Mouse (Mus musculus) heart, postnatal 4 days (tissue): ENCODE measurements around the gene Chd9. TPM values are rescaled to one million over a fixed set of nuclear protein-coding genes. Genes with fewer than 3 reads are reported as not detected.
A peak's percentile ranks its signal among the peaks of the same experiment; 100 is the strongest.

Experiments
- DNase-seq: peaks from one replicate; pipeline ENCODE4 v3.0.0; 2021
- total RNA-seq, 2 experiments: library from RNA; stranded (reverse); gene quantifications; 2 replicates each; pipeline ENCODE4 v1.2.3; 2021

The Chd9 gene
- total RNA-seq, 2 experiments from 2014 or later = 40.7 to 43.4 TPM

GRCm38 (mm10) chr8:90839725-90840714 is 11.9 kb downstream of the Chd9 start:
- no peak for DNase-seq

- DNase-seq = peak; percentile 26
Measured at GRCm38 (mm10) chr8:90841321-90841720, 13.2 kb downstream of the Chd9 start.

GRCm38 (mm10) chr8:90843127-90843526 is 15.0 kb downstream of the Chd9 start:
- no peak for DNase-seq

- DNase-seq = no peak
Measured at GRCm38 (mm10) chr8:90844179-90844967, 16.2 kb downstream of the Chd9 start.

GRCm38 (mm10) chr8:90847980-90848379 is 19.8 kb downstream of the Chd9 start:
- no peak for DNase-seq

- no peak for DNase-seq
Measured at GRCm38 (mm10) chr8:90849462-90850050, 21.4 kb downstream of the Chd9 start.

GRCm38 (mm10) chr8:90851544-90851943 is 23.4 kb downstream of the Chd9 start:
- DNase-seq = no peak

- no peak for DNase-seq
Measured at GRCm38 (mm10) chr8:90853971-90854670, 26.0 kb downstream of the Chd9 start.

- peak; percentile 42 for DNase-seq
Measured at GRCm38 (mm10) chr8:90854671-90855161, 26.6 kb downstream of the Chd9 start.

GRCm38 (mm10) chr8:90856171-90856570 is 28.0 kb downstream of the Chd9 start:
- DNase-seq = no peak

GRCm38 (mm10) chr8:90856952-90857351 is 28.8 kb downstream of the Chd9 start:
- DNase-seq = no peak

GRCm38 (mm10) chr8:90858071-90858470 is 29.9 kb downstream of the Chd9 start:
- DNase-seq = no peak

GRCm38 (mm10) chr8:90861266-90861944 is 33.3 kb downstream of the Chd9 start:
- peak; percentile 42 for DNase-seq

GRCm38 (mm10) chr8:90862038-90862437 is 33.9 kb downstream of the Chd9 start:
- peak; percentile 81 for DNase-seq

- DNase-seq = no peak
Measured at GRCm38 (mm10) chr8:90867061-90867460, 38.9 kb downstream of the Chd9 start.

- no peak for DNase-seq
Measured at GRCm38 (mm10) chr8:90867911-90868310, 39.8 kb downstream of the Chd9 start.

- peak; percentile 21 for DNase-seq
Measured at GRCm38 (mm10) chr8:90868334-90868733, 40.2 kb downstream of the Chd9 start.

- peak; percentile 92 for DNase-seq
Measured at GRCm38 (mm10) chr8:90869071-90869919, 41.1 kb downstream of the Chd9 start.

- peak; percentile 15 for DNase-seq
Measured at GRCm38 (mm10) chr8:90869920-90870777, 42.0 kb downstream of the Chd9 start.
